Mouse (Mus musculus): ENCODE results near the gene Ctnnd2.

DNA sequence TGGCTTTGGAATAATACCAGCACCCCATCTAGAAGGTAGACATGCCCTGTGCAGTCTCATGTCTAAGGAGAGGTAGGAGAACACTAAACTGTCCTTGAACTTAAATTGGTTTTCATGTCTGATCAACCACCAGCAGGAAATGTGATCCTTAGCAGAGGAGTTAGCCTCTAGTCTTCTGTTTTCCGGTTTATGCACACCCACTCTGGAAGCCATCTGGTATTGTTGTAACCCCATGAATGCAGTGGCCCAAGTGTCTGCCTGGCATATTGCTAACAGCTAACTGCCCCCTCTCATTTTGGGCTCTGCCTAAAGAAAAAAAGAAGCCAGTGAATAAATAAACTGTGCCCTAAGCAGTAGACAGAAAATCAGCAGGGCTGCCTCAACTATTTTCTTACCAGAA is 849.6 kb downstream of the Ctnnd2 start:
- TF ChIP-seq CTCF (IDR thresholded peaks at IDR 0.05; ENCODE audit: borderline replicate concordance, control insufficient read depth, extremely low read depth, insufficient read depth, low read length, poor library complexity) (no peak), POLR2A (IDR thresholded peaks at IDR 0.05; ENCODE audit: control insufficient read depth, extremely low read depth, insufficient read depth, low read length, poor library complexity) (no peak)
